Mouse (Mus musculus): Measurements from ENCODE around the gene Hoxb4. TPM values are rescaled to one million over a fixed set of nuclear protein-coding genes. Genes with fewer than 3 reads are reported as not detected.

Gene Hoxb4
- polyA plus RNA-seq, 1 experiment from 2014 or later, result 0.09 TPM

- H3K9me3 ChIP-seq (ENCODE audit: control insufficient read depth, low read length), result no peaks in the 10 kb centered on the region
- peak overlapping the region; percentile 30 to 40 for H3K4me3 ChIP-seq (ENCODE audit: control insufficient read depth in 1 of 2, insufficient read depth in 1 of 2, low read depth in 1 of 2, low read length in 2 of 2)
- peak overlapping the region; percentile 3 to 65 for H3K27ac ChIP-seq (replicated peaks in 1 of 2; ENCODE audit: control insufficient read depth in 1 of 2, insufficient read depth in 1 of 2, low read depth in 2 of 2, low read length in 2 of 2)
- WGBS, result under 1% methylated on average over 71 of the region's 75 CpGs
- peaks cover 0 to 3% of the 10 kb centered on the region in 2 experiments; a peak in 2 of 4 replicates for H3K4me1 ChIP-seq (ENCODE audit: control insufficient read depth in 2 of 2, insufficient read depth in 2 of 2, low read length in 2 of 2)
- no peaks in the 10 kb centered on the region for H3K36me3 ChIP-seq (ENCODE audit: control insufficient read depth, insufficient read depth, low read length)
- ATAC-seq (ENCODE audit: insufficient number of reproducible peaks, insufficient read depth, low FRiP score, low read depth), result no peak
- H3K4me2 ChIP-seq (ENCODE audit: low read length), result peak overlapping the region; percentile 63
- H3K27me3 ChIP-seq (ENCODE audit: control insufficient read depth, insufficient read depth, low read length), result peaks cover 93% of the 10 kb centered on the region
- peak overlapping the region; percentile 72 for H3K9ac ChIP-seq (ENCODE audit: low read length)
Observed at GRCm38 (mm10) chr11:96352691-96353521, 34.8 kb downstream of the Hoxb4 start.

DNA sequence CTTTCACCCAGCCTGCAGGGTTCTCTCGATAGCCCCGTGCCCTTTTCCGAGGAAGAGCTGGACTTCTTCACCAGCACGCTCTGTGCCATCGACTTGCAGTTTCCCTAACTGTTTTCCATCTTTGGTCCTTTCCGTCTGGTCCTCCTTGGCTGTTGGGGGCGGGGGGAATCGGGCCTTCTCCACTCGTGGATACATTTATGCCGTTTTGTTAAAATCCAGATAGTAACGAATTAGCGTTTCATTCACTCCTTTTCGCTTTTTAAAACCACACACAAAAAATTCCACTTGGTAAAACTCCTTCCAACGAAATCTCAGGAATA is 35.4 kb downstream of the Hoxb4 start:
- H3K27ac ChIP-seq (replicated peaks in 1 of 2; ENCODE audit: control insufficient read depth in 1 of 2, insufficient read depth in 1 of 2, low read depth in 2 of 2, low read length in 2 of 2), result peak overlapping the region in 1 of 2 experiments; percentile 65; a peak in 2 of 4 replicates
- no peaks in the 10 kb centered on the region for H3K36me3 ChIP-seq (ENCODE audit: control insufficient read depth, insufficient read depth, low read length)
- H3K27me3 ChIP-seq (ENCODE audit: control insufficient read depth, insufficient read depth, low read length), result peaks cover 92% of the 10 kb centered on the region
- peak overlapping the region; percentile 63 for H3K4me2 ChIP-seq (ENCODE audit: low read length)
- 4% methylated on average over 14 of the region's 14 CpGs for WGBS
- H3K9ac ChIP-seq (ENCODE audit: low read length), result peak overlapping the region; percentile 72
- H3K4me1 ChIP-seq (ENCODE audit: control insufficient read depth in 2 of 2, insufficient read depth in 2 of 2, low read length in 2 of 2), result peaks cover 0 to 3% of the 10 kb centered on the region in 2 experiments; a peak in 2 of 4 replicates
- H3K9me3 ChIP-seq (ENCODE audit: control insufficient read depth, low read length), result no peaks in the 10 kb centered on the region
- no peak for ATAC-seq (ENCODE audit: insufficient number of reproducible peaks, insufficient read depth, low FRiP score, low read depth)
- H3K4me3 ChIP-seq (ENCODE audit: control insufficient read depth in 1 of 2, insufficient read depth in 1 of 2, low read depth in 1 of 2, low read length in 2 of 2), result peak overlapping the region; percentile 30 to 40

- ATAC-seq (ENCODE audit: insufficient number of reproducible peaks, insufficient read depth, low FRiP score, low read depth), result no peak
- Histone ChIP-seq H3K27me3 (ENCODE audit: control insufficient read depth, insufficient read depth, low read length) (peaks cover 91% of the 10 kb centered on the region), H3K4me2 (ENCODE audit: low read length) (peak overlapping the region; percentile 63), H3K4me3 (ENCODE audit: control insufficient read depth in 1 of 2, insufficient read depth in 1 of 2, low read depth in 1 of 2, low read length in 2 of 2) (peak overlapping the region in 1 of 2 experiments; percentile 40; a peak in 2 of 4 replicates), H3K9me3 (ENCODE audit: control insufficient read depth, low read length) (no peaks in the 10 kb centered on the region), H3K4me1 (ENCODE audit: control insufficient read depth in 2 of 2, insufficient read depth in 2 of 2, low read length in 2 of 2) (peaks cover 0 to 3% of the 10 kb centered on the region in 2 experiments; a peak in 2 of 4 replicates), H3K36me3 (ENCODE audit: control insufficient read depth, insufficient read depth, low read length) (no peaks in the 10 kb centered on the region), H3K27ac (replicated peaks in 1 of 2; ENCODE audit: control insufficient read depth in 1 of 2, insufficient read depth in 1 of 2, low read depth in 2 of 2, low read length in 2 of 2) (no peak overlapping the region), H3K9ac (ENCODE audit: low read length) (no peak overlapping the region; the same call in 1 of the 2 replicates)
- 20% methylated on average over 8 of the region's 8 CpGs for WGBS
Observed at GRCm38 (mm10) chr11:96353939-96354338, 35.9 kb downstream of the Hoxb4 start.

DNA sequence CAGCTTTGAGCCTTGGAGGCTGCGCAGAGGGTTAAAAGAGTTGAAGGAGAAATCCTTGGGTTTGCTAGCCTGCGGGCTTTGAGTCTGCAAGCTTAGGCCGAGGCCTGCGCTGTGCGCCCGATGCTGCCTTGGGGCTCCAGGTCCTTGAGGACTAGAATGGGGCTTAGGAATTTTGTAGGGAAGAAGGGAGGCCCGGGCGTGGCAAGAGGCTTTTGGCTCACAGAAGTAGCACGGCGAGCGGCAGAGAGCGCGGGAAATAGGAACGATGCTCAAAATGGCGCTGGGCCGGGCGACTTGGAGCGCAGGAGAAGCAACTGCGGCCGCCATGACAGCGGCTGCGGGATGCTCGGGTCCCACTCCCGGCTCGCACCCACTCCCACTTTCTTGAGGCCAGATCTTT is 36.3 kb downstream of the Hoxb4 start:
- Histone ChIP-seq H3K9me3 (ENCODE audit: control insufficient read depth, low read length) (no peaks in the 10 kb centered on the region), H3K4me2 (ENCODE audit: low read length) (peak overlapping the region; percentile 63), H3K4me3 (ENCODE audit: control insufficient read depth in 1 of 2, insufficient read depth in 1 of 2, low read depth in 1 of 2, low read length in 2 of 2) (peak overlapping the region; percentile 22 to 40), H3K9ac (ENCODE audit: low read length) (peak overlapping the region; percentile 36; the same call in 1 of the 2 replicates), H3K36me3 (ENCODE audit: control insufficient read depth, insufficient read depth, low read length) (no peaks in the 10 kb centered on the region), H3K4me1 (ENCODE audit: control insufficient read depth in 2 of 2, insufficient read depth in 2 of 2, low read length in 2 of 2) (peaks cover 0 to 3% of the 10 kb centered on the region in 2 experiments; a peak in 2 of 4 replicates), H3K27me3 (ENCODE audit: control insufficient read depth, insufficient read depth, low read length) (peaks cover 88% of the 10 kb centered on the region), H3K27ac (replicated peaks in 1 of 2; ENCODE audit: control insufficient read depth in 1 of 2, insufficient read depth in 1 of 2, low read depth in 2 of 2, low read length in 2 of 2) (no peak overlapping the region)
- no peak for ATAC-seq (ENCODE audit: insufficient number of reproducible peaks, insufficient read depth, low FRiP score, low read depth)
- WGBS, result 2% methylated on average over 25 of the region's 25 CpGs

DNA sequence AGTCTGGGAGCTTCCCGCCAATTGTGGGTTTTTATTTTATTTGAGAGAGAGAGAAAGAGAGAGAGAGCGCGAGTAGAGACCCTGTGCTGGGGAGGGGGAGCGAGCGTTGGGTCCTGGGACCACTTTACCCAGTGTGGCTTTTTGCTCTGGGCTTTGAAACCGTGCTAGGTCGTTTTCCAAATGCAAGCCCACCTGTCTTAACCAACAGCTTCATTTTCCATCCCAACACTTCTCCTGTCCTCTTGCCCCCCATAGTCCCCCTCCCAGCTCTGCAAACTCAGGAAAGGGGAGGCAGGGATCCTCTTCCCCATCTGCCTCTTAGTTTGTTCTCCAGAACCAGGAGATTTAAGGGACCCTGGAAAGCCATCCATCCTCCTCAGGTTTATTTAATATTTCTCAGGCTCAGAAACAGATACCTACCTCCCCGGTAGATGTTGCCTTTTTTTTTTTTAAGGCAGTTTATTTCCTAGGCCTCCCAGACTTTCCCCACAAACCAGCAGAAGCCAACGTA is 36.8 kb downstream of the Hoxb4 start:
- Histone ChIP-seq H3K27me3 (ENCODE audit: control insufficient read depth, insufficient read depth, low read length) (peaks cover 87% of the 10 kb centered on the region), H3K4me2 (ENCODE audit: low read length) (peak overlapping the region; percentile 63), H3K4me3 (ENCODE audit: control insufficient read depth in 1 of 2, insufficient read depth in 1 of 2, low read depth in 1 of 2, low read length in 2 of 2) (peak overlapping the region; percentile 22 to 40; a peak in 3 of 4 replicates), H3K27ac (replicated peaks in 1 of 2; ENCODE audit: control insufficient read depth in 1 of 2, insufficient read depth in 1 of 2, low read depth in 2 of 2, low read length in 2 of 2) (no peak overlapping the region), H3K9me3 (ENCODE audit: control insufficient read depth, low read length) (no peaks in the 10 kb centered on the region), H3K9ac (ENCODE audit: low read length) (peak overlapping the region; percentile 36; the same call in 1 of the 2 replicates), H3K36me3 (ENCODE audit: control insufficient read depth, insufficient read depth, low read length) (no peaks in the 10 kb centered on the region), H3K4me1 (ENCODE audit: control insufficient read depth in 2 of 2, insufficient read depth in 2 of 2, low read length in 2 of 2) (peaks cover 0 to 3% of the 10 kb centered on the region in 2 experiments; a peak in 2 of 4 replicates)
- ATAC-seq (ENCODE audit: insufficient number of reproducible peaks, insufficient read depth, low FRiP score, low read depth), result no peak
- WGBS, result 19% methylated on average over 9 of the region's 9 CpGs

- 13% methylated on average over 5 of the region's 5 CpGs for WGBS
- no peak overlapping the region for H3K9ac ChIP-seq (ENCODE audit: low read length)
- H3K27me3 ChIP-seq (ENCODE audit: control insufficient read depth, insufficient read depth, low read length), result peaks cover 81% of the 10 kb centered on the region
- H3K27ac ChIP-seq (replicated peaks in 1 of 2; ENCODE audit: control insufficient read depth in 1 of 2, insufficient read depth in 1 of 2, low read depth in 2 of 2, low read length in 2 of 2), result no peak overlapping the region
- H3K36me3 ChIP-seq (ENCODE audit: control insufficient read depth, insufficient read depth, low read length), result no peaks in the 10 kb centered on the region
- H3K4me3 ChIP-seq (ENCODE audit: control insufficient read depth in 1 of 2, insufficient read depth in 1 of 2, low read depth in 1 of 2, low read length in 2 of 2), result no peak overlapping the region
- H3K4me2 ChIP-seq (ENCODE audit: low read length), result no peak overlapping the region
- no peak for ATAC-seq (ENCODE audit: insufficient number of reproducible peaks, insufficient read depth, low FRiP score, low read depth)
- peaks cover 5% of the 10 kb centered on the region; the same call in 1 of the 2 replicates for H3K9me3 ChIP-seq (ENCODE audit: control insufficient read depth, low read length)
- H3K4me1 ChIP-seq (ENCODE audit: control insufficient read depth in 2 of 2, insufficient read depth in 2 of 2, low read length in 2 of 2), result no peaks in the 10 kb centered on the region; a peak in 1 of 4 replicates
Observed at GRCm38 (mm10) chr11:96363807-96364206, 45.7 kb downstream of the Hoxb4 start.

- WGBS, result 4% methylated on average over 26 of the region's 26 CpGs
- H3K9me3 ChIP-seq (ENCODE audit: control insufficient read depth, low read length), result peaks cover 5% of the 10 kb centered on the region; the same call in 1 of the 2 replicates
- H3K4me1 ChIP-seq (ENCODE audit: control insufficient read depth in 2 of 2, insufficient read depth in 2 of 2, low read length in 2 of 2), result no peaks in the 10 kb centered on the region; a peak in 1 of 4 replicates
- H3K9ac ChIP-seq (ENCODE audit: low read length), result no peak within 1 kb of the TSS
- no peak within 1 kb of the TSS for H3K27ac ChIP-seq (replicated peaks in 1 of 2; ENCODE audit: control insufficient read depth in 1 of 2, insufficient read depth in 1 of 2, low read depth in 2 of 2, low read length in 2 of 2)
- H3K27me3 ChIP-seq (ENCODE audit: control insufficient read depth, insufficient read depth, low read length), result peaks cover 94% of the 10 kb centered on the region
- peak within 1 kb of the TSS in 1 of 2 experiments; percentile 17; a peak in 1 of 4 replicates for H3K4me3 ChIP-seq (ENCODE audit: control insufficient read depth in 1 of 2, insufficient read depth in 1 of 2, low read depth in 1 of 2, low read length in 2 of 2)
- no peaks in the 10 kb centered on the region for H3K36me3 ChIP-seq (ENCODE audit: control insufficient read depth, insufficient read depth, low read length)
- H3K4me2 ChIP-seq (ENCODE audit: low read length), result peak within 1 kb of the TSS; percentile 27; the same call in 1 of the 2 replicates
- no peak for ATAC-seq (ENCODE audit: insufficient number of reproducible peaks, insufficient read depth, low FRiP score, low read depth)
Observed at GRCm38 (mm10) chr11:96365441-96366091, 47.5 kb downstream of the Hoxb4 start, which contains the start of gene Hoxb1. Gene Hoxb1, plus strand, starts transcription at chr11:96365752.

Data from heart, embryonic 14.5 days (tissue).